In genomic region chr4:117405211-117405610, GRCm38 (mm10) we compare ENCODE assay signal across 17 mouse cellular contexts.
DNase-seq lines count a peak whose midpoint lies in the region; ATAC-seq and TF ChIP-seq lines count a peak whose summit lies in the region.
"Had no signal": no experiment of that assay in that cellular context is flagged by ENCODE, and none has a peak within 500 bp of the region (broad histone marks: within the 10 kb centered on the region; RNA-seq: fewer than 3 reads in every experiment).

No protein-coding gene starts in this region.

- ATAC-seq in forebrain, embryonic 13.5 days: peak; percentile 44; the same call in 1 of the 2 replicates
- ATAC-seq in forebrain, embryonic 11.5 days (replicated peaks; ENCODE audit: low FRiP score): no peak
- no peak for ATAC-seq in midbrain, embryonic 14.5 days (ENCODE audit: low FRiP score, low TSS enrichment)
- peak; percentile 56; the same call in 1 of the 2 replicates for ATAC-seq in forebrain, postnatal 0 days
- no peak for ATAC-seq in limb, embryonic 13.5 days (ENCODE audit: low FRiP score, low read depth)
- ATAC-seq: CD4-positive, CD25-positive, alpha-beta regulatory T cell, adult 4 months had no signal

- H3K9ac ChIP-seq in forebrain, embryonic 13.5 days: no peak overlapping the region
- no peak overlapping the region for H3K9ac ChIP-seq in forebrain, embryonic 11.5 days (ENCODE audit: low read length)
- no peak overlapping the region for H3K9ac ChIP-seq in midbrain, embryonic 14.5 days (replicated peaks; ENCODE audit: low read length)
- H3K9ac ChIP-seq in forebrain, postnatal 0 days: no peak overlapping the region
- no peak overlapping the region for H3K9ac ChIP-seq in limb, embryonic 13.5 days
- H3K9ac ChIP-seq: embryonic facial prominence, embryonic 15.5 days had no signal

- DNase-seq in forebrain, embryonic 11.5 days (ENCODE audit: low spot score): no peak
- no peak for DNase-seq in midbrain, embryonic 10.5 days (ENCODE audit: low spot score)
- no peak for DNase-seq in midbrain, embryonic 14.5 days
- no peak for DNase-seq in forebrain, postnatal 0 days
- no peak for DNase-seq in kidney, postnatal 4 days
- DNase-seq: adrenal gland, adult 8-10 months; adrenal gland, postnatal 36 days; B cell, adult 2 months; gastrocnemius, adult 2 months; gastrocnemius, postnatal 25 days had no signal

- 51% methylated on average over 6 of the region's 6 CpGs for WGBS in forebrain, embryonic 13.5 days
- 65% methylated on average over 6 of the region's 6 CpGs for WGBS in forebrain, embryonic 11.5 days
- 76% methylated on average over 6 of the region's 6 CpGs for WGBS in midbrain, embryonic 10.5 days
- WGBS in midbrain, embryonic 14.5 days: 71% methylated on average over 6 of the region's 6 CpGs
- 48% methylated on average over 6 of the region's 6 CpGs for WGBS in forebrain, postnatal 0 days
- WGBS in limb, embryonic 13.5 days: 74% methylated on average over 6 of the region's 6 CpGs

- no peak overlapping the region for H3K4me3 ChIP-seq in forebrain, embryonic 13.5 days
- H3K4me3 ChIP-seq in forebrain, embryonic 11.5 days (ENCODE audit: low read depth, low read length): no peak overlapping the region
- H3K4me3 ChIP-seq in midbrain, embryonic 10.5 days: no peak overlapping the region
- H3K4me3 ChIP-seq in midbrain, embryonic 14.5 days (replicated peaks; ENCODE audit: low read depth, low read length): no peak overlapping the region
- no peak overlapping the region for H3K4me3 ChIP-seq in forebrain, postnatal 0 days (ENCODE audit: low read depth, low read length)
- H3K4me3 ChIP-seq in limb, embryonic 13.5 days: no peak overlapping the region
- H3K4me3 ChIP-seq: embryonic facial prominence, embryonic 15.5 days; erythroblast, embryonic 14.5 days; gastrocnemius, adult 2 months; heart, embryonic 12.5 days had no signal

- H3K9me3 ChIP-seq in forebrain, embryonic 13.5 days (replicated peaks): no peaks in the 10 kb centered on the region
- no peaks in the 10 kb centered on the region for H3K9me3 ChIP-seq in forebrain, embryonic 11.5 days (ENCODE audit: control insufficient read depth, low read length)
- no peaks in the 10 kb centered on the region for H3K9me3 ChIP-seq in midbrain, embryonic 10.5 days (replicated peaks)
- no peaks in the 10 kb centered on the region for H3K9me3 ChIP-seq in midbrain, embryonic 14.5 days (ENCODE audit: control insufficient read depth, low read length)
- no peaks in the 10 kb centered on the region for H3K9me3 ChIP-seq in forebrain, postnatal 0 days (ENCODE audit: low read length)
- no peaks in the 10 kb centered on the region for H3K9me3 ChIP-seq in limb, embryonic 13.5 days
- H3K9me3 ChIP-seq: embryonic facial prominence, embryonic 15.5 days; G1E; heart, embryonic 12.5 days had no signal

- peaks cover 38% of the 10 kb centered on the region for H3K4me1 ChIP-seq in forebrain, embryonic 13.5 days
- H3K4me1 ChIP-seq in forebrain, embryonic 11.5 days (replicated peaks; ENCODE audit: control insufficient read depth, insufficient read depth, low read length): peaks cover 27% of the 10 kb centered on the region
- peaks cover 55% of the 10 kb centered on the region for H3K4me1 ChIP-seq in midbrain, embryonic 10.5 days
- peaks cover 13% of the 10 kb centered on the region for H3K4me1 ChIP-seq in midbrain, embryonic 14.5 days (ENCODE audit: control insufficient read depth, insufficient read depth, low read length)
- H3K4me1 ChIP-seq in forebrain, postnatal 0 days (ENCODE audit: insufficient read depth): peaks cover 8% of the 10 kb centered on the region
- peaks cover 45% of the 10 kb centered on the region for H3K4me1 ChIP-seq in limb, embryonic 13.5 days

- no peak overlapping the region; the same call in 1 of the 2 replicates for H3K4me2 ChIP-seq in forebrain, embryonic 13.5 days
- H3K4me2 ChIP-seq in forebrain, embryonic 11.5 days (ENCODE audit: low read depth, low read length, severe bottlenecking): no peak overlapping the region
- H3K4me2 ChIP-seq in midbrain, embryonic 14.5 days (ENCODE audit: low read length): no peak overlapping the region
- no peak overlapping the region for H3K4me2 ChIP-seq in forebrain, postnatal 0 days (ENCODE audit: low read depth)
- peak overlapping the region; percentile 25; the same call in 1 of the 2 replicates for H3K4me2 ChIP-seq in limb, embryonic 13.5 days (replicated peaks)
- H3K4me2 ChIP-seq: embryonic facial prominence, embryonic 15.5 days had no signal

- no peak for TF ChIP-seq CTCF in forebrain, postnatal 0 days (IDR thresholded peaks at IDR 0.05; ENCODE audit: low read depth)

- H3K27me3 ChIP-seq in forebrain, embryonic 13.5 days: peaks cover 6% of the 10 kb centered on the region; the same call in 1 of the 2 replicates
- peaks cover 20% of the 10 kb centered on the region for H3K27me3 ChIP-seq in forebrain, embryonic 11.5 days (ENCODE audit: control insufficient read depth, insufficient read depth, low read length)
- peaks cover 95% of the 10 kb centered on the region for H3K27me3 ChIP-seq in midbrain, embryonic 10.5 days (ENCODE audit: low read depth, poor library complexity, severe bottlenecking)
- peaks cover 83% of the 10 kb centered on the region for H3K27me3 ChIP-seq in midbrain, embryonic 14.5 days (ENCODE audit: control insufficient read depth, insufficient read depth, low read length)
- H3K27me3 ChIP-seq in forebrain, postnatal 0 days (ENCODE audit: insufficient read depth, low read length): no peaks in the 10 kb centered on the region
- no peaks in the 10 kb centered on the region for H3K27me3 ChIP-seq in limb, embryonic 13.5 days
- H3K27me3 ChIP-seq: embryonic facial prominence, embryonic 15.5 days; heart, embryonic 12.5 days had no signal

- H3K27ac ChIP-seq in forebrain, embryonic 13.5 days: peak overlapping the region; percentile 25; the same call in 1 of the 2 replicates
- H3K27ac ChIP-seq in forebrain, embryonic 11.5 days (ENCODE audit: low read depth, low read length): no peak overlapping the region
- H3K27ac ChIP-seq in midbrain, embryonic 10.5 days (replicated peaks): peak overlapping the region; percentile 61; the same call in 1 of the 2 replicates
- H3K27ac ChIP-seq in midbrain, embryonic 14.5 days (replicated peaks; ENCODE audit: low read depth, low read length): no peak overlapping the region
- no peak overlapping the region; the same call in 1 of the 2 replicates for H3K27ac ChIP-seq in forebrain, postnatal 0 days (ENCODE audit: low read depth, low read length)
- peak overlapping the region; percentile 52; the same call in 1 of the 2 replicates for H3K27ac ChIP-seq in limb, embryonic 13.5 days
- H3K27ac ChIP-seq: embryonic facial prominence, embryonic 15.5 days; gastrocnemius, adult 2 months had no signal

- no peaks in the 10 kb centered on the region for H3K36me3 ChIP-seq in forebrain, embryonic 13.5 days (ENCODE audit: poor library complexity, severe bottlenecking)
- H3K36me3 ChIP-seq in forebrain, embryonic 11.5 days (ENCODE audit: control insufficient read depth, insufficient read depth, low read length): no peaks in the 10 kb centered on the region
- H3K36me3 ChIP-seq in midbrain, embryonic 10.5 days: no peaks in the 10 kb centered on the region; the same call in 1 of the 2 replicates
- H3K36me3 ChIP-seq in midbrain, embryonic 14.5 days (ENCODE audit: control insufficient read depth, insufficient read depth, low read length): no peaks in the 10 kb centered on the region
- H3K36me3 ChIP-seq in forebrain, postnatal 0 days (ENCODE audit: insufficient read depth): no peaks in the 10 kb centered on the region
- no peaks in the 10 kb centered on the region for H3K36me3 ChIP-seq in limb, embryonic 13.5 days
- H3K36me3 ChIP-seq: embryonic facial prominence, embryonic 15.5 days; G1E; heart, embryonic 12.5 days had no signal

Comparison
In these comparisons a context has a peak if more than half of its experiments do, and no peak if none do; other contexts are left out.
1. ATAC-seq: peak in forebrain, embryonic 13.5 days (single experiment) and forebrain, postnatal 0 days (single experiment); none in forebrain, embryonic 11.5 days (single experiment), midbrain, embryonic 14.5 days (single experiment) and limb, embryonic 13.5 days (single experiment).
2. H3K27ac ChIP-seq: peak in forebrain, embryonic 13.5 days (single experiment), midbrain, embryonic 10.5 days (single experiment) and limb, embryonic 13.5 days (single experiment); none in forebrain, embryonic 11.5 days (single experiment), midbrain, embryonic 14.5 days (single experiment) and forebrain, postnatal 0 days (single experiment).